Mouse (Mus musculus): Measurements from ENCODE around the gene Ism1. TPM values are rescaled to one million over a fixed set of nuclear protein-coding genes. Genes with fewer than 3 reads are reported as not detected.

Gene Ism1
- polyA plus RNA-seq (2016; fragmentation: Nextera tagmentation; extraction: Ambion mirVana): 0.47 and 0.64 TPM in 2 replicates

DNA sequence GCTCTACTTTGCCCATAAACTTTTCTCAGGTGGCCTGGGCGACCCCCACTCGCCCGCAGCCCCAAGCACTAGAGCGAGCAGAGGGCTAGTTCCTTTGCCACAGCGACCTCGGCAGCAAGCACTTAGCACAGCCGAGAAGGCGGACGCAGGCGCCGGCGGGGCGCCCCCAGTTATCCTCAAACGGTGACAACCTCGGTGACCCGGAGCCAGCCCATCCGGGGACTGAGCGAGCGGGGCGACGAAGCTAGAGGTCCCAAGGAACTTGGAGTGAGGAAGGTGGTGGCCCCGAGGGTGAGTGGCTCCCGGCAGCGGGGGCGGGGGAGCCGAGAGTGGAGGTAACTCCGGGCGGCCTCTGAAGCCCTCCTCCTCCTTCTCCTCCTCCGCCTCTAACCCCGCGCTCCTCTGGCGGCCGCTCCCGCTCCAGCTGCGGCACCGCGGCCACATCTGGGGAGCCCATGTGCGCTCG lies at the start of gene Ism1:
TSS of gene Ism1 (plus strand) at position 370 of the 466 bp plus-strand sequence.
- Histone ChIP-seq H3K36me3 (no peaks in the 10 kb centered on the region), H3K4me2 (peak within 1 kb of the TSS; percentile 92), H3K4me3 (peak within 1 kb of the TSS; percentile 86), H3K4me1 (replicated peaks) (no peaks in the 10 kb centered on the region), H3K27ac (ENCODE audit: poor library complexity, severe bottlenecking) (peak within 1 kb of the TSS; percentile 41; the same call in 1 of the 2 replicates), H3K9me3 (replicated peaks) (no peaks in the 10 kb centered on the region), H3K9ac (peak within 1 kb of the TSS; percentile 84), H3K27me3 (replicated peaks) (peaks cover 19% of the 10 kb centered on the region; the same call in 1 of the 2 replicates)
- ATAC-seq (ENCODE audit: insufficient number of reproducible peaks, low FRiP score): peak; percentile 69
- under 1% methylated on average over 38 of the region's 39 CpGs for WGBS

DNA sequence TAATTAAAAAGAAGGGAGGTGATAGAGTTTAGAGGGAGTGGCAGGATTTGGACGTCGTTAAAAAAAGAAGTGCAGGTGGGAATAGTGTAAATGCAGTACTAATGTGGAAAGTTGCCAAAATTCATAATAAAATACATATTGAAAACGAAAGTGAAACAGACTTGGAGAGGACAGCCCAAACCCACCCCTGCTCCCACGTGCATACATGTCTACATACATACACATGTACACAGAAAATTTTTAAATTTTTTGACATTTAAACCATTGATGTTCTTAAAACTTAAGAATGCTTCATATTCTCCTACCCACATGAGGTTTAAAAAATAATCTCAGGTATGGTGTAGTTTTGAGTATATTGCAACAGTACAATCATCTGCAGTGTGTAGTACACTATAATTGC lies 49.2 kb upstream of the Ism1 start:
- Histone ChIP-seq H3K9ac (no peak overlapping the region), H3K36me3 (no peaks in the 10 kb centered on the region), H3K9me3 (replicated peaks) (no peaks in the 10 kb centered on the region), H3K27ac (ENCODE audit: poor library complexity, severe bottlenecking) (no peak overlapping the region), H3K27me3 (replicated peaks) (no peaks in the 10 kb centered on the region), H3K4me3 (no peak overlapping the region), H3K4me1 (replicated peaks) (0 out of 2 replicates have a peak, but pooled peaks cover 2% of the 10 kb centered on the region), H3K4me2 (no peak overlapping the region)
- 74% methylated on average over 4 of the region's 4 CpGs for WGBS
- ATAC-seq (ENCODE audit: insufficient number of reproducible peaks, low FRiP score): no peak

DNA sequence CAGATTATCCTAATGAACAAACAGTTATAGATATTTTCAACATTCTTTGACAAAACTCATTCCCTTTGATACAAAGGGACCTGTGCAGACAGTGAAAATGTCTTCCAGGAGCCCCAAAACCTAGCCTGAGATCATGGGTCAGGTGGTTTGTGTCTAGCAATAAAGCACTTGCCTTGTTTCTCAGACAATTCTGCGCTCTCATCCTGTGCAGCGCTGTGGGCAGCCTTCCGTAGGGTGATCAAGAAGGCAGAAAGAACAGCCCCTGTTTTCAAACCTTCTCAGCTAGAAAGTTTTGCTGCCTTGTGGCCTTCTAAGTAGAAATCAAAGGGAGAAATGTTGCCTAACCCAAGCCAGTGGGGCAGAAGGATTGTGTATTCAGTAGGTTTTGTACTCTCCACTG lies 48.3 kb upstream of the Ism1 start:
- H3K4me3 ChIP-seq: no peak overlapping the region
- no peaks in the 10 kb centered on the region for H3K36me3 ChIP-seq
- no peak overlapping the region for H3K27ac ChIP-seq (ENCODE audit: poor library complexity, severe bottlenecking)
- no peaks in the 10 kb centered on the region for H3K9me3 ChIP-seq (replicated peaks)
- H3K4me1 ChIP-seq (replicated peaks): 0 out of 2 replicates have a peak, but pooled peaks cover 2% of the 10 kb centered on the region
- ATAC-seq (ENCODE audit: insufficient number of reproducible peaks, low FRiP score): no peak
- H3K27me3 ChIP-seq (replicated peaks): no peaks in the 10 kb centered on the region
- H3K4me2 ChIP-seq: no peak overlapping the region
- WGBS: 90% methylated on average over 3 of the region's 3 CpGs
- H3K9ac ChIP-seq: no peak overlapping the region

DNA sequence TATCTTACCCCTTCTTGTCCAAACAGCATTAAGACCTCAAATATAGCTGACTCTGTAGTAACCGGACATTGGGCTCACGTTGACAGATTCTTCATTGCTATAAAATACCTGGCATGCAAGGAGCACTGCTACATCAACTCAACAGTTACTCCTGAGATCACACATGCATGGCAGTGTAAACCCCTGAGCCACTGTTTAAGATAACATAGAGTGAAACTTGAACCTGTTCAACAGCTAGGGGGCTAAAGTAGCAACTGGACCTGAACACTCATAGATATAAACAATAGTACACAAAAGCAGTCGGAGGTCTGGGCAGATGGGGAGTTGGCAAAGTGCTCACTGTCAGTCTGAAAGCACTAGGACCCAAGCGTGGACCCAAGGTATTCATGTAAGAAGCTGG lies 43.5 kb upstream of the Ism1 start:
- Histone ChIP-seq H3K27ac (ENCODE audit: poor library complexity, severe bottlenecking) (no peak overlapping the region), H3K9me3 (replicated peaks) (no peaks in the 10 kb centered on the region), H3K4me3 (no peak overlapping the region), H3K9ac (no peak overlapping the region), H3K4me1 (replicated peaks) (0 out of 2 replicates have a peak, but pooled peaks cover 5% of the 10 kb centered on the region), H3K4me2 (no peak overlapping the region), H3K36me3 (no peaks in the 10 kb centered on the region), H3K27me3 (replicated peaks) (no peaks in the 10 kb centered on the region)
- WGBS: 59% methylated on average over 4 of the region's 4 CpGs
- ATAC-seq (ENCODE audit: insufficient number of reproducible peaks, low FRiP score): no peak

DNA sequence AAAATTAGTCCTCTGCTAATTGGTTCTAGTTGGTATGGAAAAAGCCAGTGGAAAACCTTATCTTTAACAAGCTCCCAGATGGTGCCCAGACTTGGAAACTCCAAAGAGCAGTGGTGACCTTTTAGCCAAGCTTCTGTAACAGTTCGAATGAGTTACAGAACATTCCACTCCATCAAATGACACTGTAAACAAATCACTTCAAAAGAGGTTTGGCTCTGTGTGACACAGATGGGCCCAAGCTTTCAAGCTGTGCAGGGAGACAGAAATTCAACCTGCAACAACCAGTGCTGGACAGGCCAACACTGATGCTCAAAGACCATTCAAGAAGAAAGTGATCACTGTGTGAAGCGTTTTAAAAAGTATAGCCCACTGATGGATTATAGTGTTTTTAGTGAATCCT lies 40.1 kb upstream of the Ism1 start:
- no peak overlapping the region for H3K4me2 ChIP-seq
- H3K27me3 ChIP-seq (replicated peaks): no peaks in the 10 kb centered on the region
- no peaks in the 10 kb centered on the region for H3K36me3 ChIP-seq
- H3K4me1 ChIP-seq (replicated peaks): 0 out of 2 replicates have a peak, but pooled peaks cover 3% of the 10 kb centered on the region
- H3K4me3 ChIP-seq: no peak overlapping the region
- no peak overlapping the region for H3K9ac ChIP-seq
- ATAC-seq (ENCODE audit: insufficient number of reproducible peaks, low FRiP score): no peak
- WGBS: 35% methylated on average over 2 of the region's 2 CpGs
- no peaks in the 10 kb centered on the region for H3K9me3 ChIP-seq (replicated peaks)
- no peak overlapping the region for H3K27ac ChIP-seq (ENCODE audit: poor library complexity, severe bottlenecking)

DNA sequence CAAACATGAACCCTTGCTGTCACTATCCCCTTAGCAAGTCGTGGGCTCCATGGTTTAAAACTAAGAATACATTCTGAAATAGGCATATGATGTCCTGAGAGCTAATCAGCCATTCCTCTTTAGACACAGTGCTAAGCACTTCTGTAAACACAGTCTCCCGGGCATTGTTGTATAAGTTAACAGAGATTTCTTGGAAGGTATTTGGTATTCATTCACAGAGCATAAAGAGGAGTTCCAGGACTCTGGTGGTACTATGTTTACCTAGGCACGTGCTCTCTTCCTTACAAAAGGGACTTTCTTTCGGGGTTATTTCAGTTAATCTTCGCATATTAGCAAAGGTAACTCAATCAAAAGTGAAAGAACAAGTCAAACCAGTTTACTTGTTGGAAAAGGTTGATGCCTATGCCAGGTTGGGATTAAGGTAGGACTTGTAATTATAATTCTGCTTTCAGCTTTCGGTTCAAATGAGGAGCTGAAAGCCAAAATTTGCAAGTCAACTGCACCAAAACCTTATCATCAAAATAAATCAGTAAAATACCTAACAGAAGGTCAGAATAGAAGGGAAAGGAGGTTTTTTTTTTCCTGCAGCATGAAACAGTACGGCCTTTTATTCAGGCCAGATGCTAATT lies 36.1 kb upstream of the Ism1 start:
- H3K9ac ChIP-seq: no peak overlapping the region
- no peaks in the 10 kb centered on the region for H3K9me3 ChIP-seq (replicated peaks)
- no peaks in the 10 kb centered on the region for H3K27me3 ChIP-seq (replicated peaks)
- no peaks in the 10 kb centered on the region for H3K36me3 ChIP-seq
- H3K4me3 ChIP-seq: no peak overlapping the region
- no peak for ATAC-seq (ENCODE audit: insufficient number of reproducible peaks, low FRiP score)
- no peak overlapping the region for H3K4me2 ChIP-seq
- 0 out of 2 replicates have a peak, but pooled peaks cover 3% of the 10 kb centered on the region for H3K4me1 ChIP-seq (replicated peaks)
- whole genome bisulfite sequencing: 62% methylated on average over 7 of the region's 7 CpGs
- H3K27ac ChIP-seq (ENCODE audit: poor library complexity, severe bottlenecking): no peak overlapping the region

DNA sequence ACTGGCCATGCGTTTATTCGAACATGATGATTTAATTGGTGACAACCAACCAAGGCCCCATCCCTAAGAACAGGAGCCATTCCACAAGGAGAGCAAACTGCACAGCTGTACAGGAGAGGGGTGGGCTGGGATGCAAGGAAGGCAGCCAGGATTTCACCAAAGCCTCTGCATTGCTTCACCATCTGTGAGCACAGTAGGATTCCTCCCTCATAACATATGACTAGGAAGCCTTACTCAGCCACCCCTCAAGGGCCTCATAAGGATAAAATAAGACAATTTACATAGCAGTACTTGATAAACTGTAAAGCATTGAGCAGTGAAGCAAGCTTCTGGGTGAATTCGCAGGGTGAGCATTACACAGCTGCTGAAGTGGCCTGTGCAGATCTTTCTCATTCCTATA lies 28.5 kb upstream of the Ism1 start:
- Histone ChIP-seq H3K4me1 (replicated peaks) (no peaks in the 10 kb centered on the region), H3K9ac (no peak overlapping the region; the same call in 1 of the 2 replicates), H3K9me3 (replicated peaks) (no peaks in the 10 kb centered on the region), H3K27me3 (replicated peaks) (no peaks in the 10 kb centered on the region), H3K4me3 (no peak overlapping the region), H3K4me2 (no peak overlapping the region), H3K27ac (ENCODE audit: poor library complexity, severe bottlenecking) (no peak overlapping the region), H3K36me3 (no peaks in the 10 kb centered on the region)
- ATAC-seq (ENCODE audit: insufficient number of reproducible peaks, low FRiP score): no peak
- 79% methylated on average over 3 of the region's 3 CpGs for WGBS

DNA sequence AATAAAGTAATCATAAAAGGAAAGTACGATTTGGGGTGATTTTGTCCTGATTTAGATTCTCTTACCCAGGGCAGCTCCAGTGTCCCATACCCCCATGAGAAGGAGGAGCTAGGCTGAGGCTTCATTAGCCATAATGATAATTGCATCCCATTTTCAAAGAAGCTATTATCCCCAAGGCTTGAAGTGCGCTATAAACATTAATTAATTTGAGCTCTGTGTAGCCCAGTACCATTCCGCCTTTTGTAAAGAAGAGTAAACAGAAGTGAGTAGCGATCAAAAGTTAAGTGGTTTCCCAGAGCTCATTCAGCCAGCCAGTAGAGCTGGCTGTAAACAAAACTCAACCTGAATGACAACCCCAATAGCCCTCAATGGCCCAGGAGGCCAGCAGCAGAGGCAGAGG lies 21.2 kb upstream of the Ism1 start:
- Histone ChIP-seq H3K4me1 (replicated peaks) (no peaks in the 10 kb centered on the region), H3K27ac (ENCODE audit: poor library complexity, severe bottlenecking) (no peak overlapping the region), H3K4me2 (no peak overlapping the region), H3K27me3 (replicated peaks) (no peaks in the 10 kb centered on the region), H3K9me3 (replicated peaks) (no peaks in the 10 kb centered on the region), H3K9ac (no peak overlapping the region), H3K36me3 (no peaks in the 10 kb centered on the region), H3K4me3 (no peak overlapping the region)
- ATAC-seq (ENCODE audit: insufficient number of reproducible peaks, low FRiP score): no peak
- 76% methylated on average over 4 of the region's 4 CpGs for WGBS

DNA sequence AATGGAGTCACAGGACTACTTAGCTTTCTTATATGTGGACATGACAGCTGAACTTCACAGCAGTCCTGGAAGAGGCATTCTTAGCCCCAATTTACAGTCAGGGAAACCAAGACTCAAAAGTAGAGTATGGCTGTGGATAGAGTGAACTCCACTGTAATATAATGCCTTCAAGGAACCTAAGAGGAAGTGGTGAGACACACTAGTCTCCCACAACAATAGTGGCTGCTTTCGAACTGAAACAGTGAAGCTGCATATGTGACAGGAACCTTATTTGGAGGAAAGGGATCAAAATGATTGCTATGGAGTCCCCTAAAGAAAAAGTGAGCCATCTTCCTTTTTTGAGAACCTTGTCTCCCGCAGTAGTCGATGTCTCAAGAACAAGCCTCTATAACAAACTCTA lies 6.1 kb upstream of the Ism1 start:
- WGBS: 80% methylated on average over 3 of the region's 3 CpGs

DNA sequence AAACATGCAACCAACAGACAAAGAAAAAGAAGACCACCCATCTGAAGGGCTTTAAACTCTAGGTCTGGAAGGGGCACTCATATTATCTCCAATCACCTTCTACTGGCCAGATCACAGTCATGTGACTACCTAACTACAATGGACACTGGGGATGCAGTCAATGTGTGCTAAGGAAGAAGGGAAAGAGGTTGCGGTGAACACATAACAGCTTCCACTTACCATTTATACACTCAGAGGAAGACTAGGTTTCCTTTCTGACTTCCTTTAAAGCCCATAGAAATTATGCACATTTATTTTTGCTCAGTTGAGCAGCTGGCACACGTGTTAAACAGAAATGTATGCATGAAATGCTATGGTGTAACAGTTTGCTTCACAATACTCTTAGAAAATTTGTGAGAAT lies 5.6 kb upstream of the Ism1 start:
- H3K36me3 ChIP-seq: no peaks in the 10 kb centered on the region
- no peaks in the 10 kb centered on the region for H3K9me3 ChIP-seq (replicated peaks)
- ATAC-seq (ENCODE audit: insufficient number of reproducible peaks, low FRiP score): no peak
- H3K4me1 ChIP-seq (replicated peaks): no peaks in the 10 kb centered on the region
- no peak overlapping the region for H3K4me3 ChIP-seq
- H3K27me3 ChIP-seq (replicated peaks): peaks cover 11% of the 10 kb centered on the region; the same call in 1 of the 2 replicates
- no peak overlapping the region for H3K4me2 ChIP-seq
- WGBS: 60% methylated on average over 2 of the region's 2 CpGs
- no peak overlapping the region for H3K9ac ChIP-seq
- no peak overlapping the region for H3K27ac ChIP-seq (ENCODE audit: poor library complexity, severe bottlenecking)

More for the DNA sequence above, 6.1 kb upstream of the Ism1 start:
- no peak for ATAC-seq (ENCODE audit: insufficient number of reproducible peaks, low FRiP score)
- Histone ChIP-seq H3K4me3 (no peak overlapping the region), H3K4me1 (replicated peaks) (no peaks in the 10 kb centered on the region), H3K9ac (no peak overlapping the region), H3K27ac (ENCODE audit: poor library complexity, severe bottlenecking) (no peak overlapping the region), H3K4me2 (no peak overlapping the region), H3K9me3 (replicated peaks) (no peaks in the 10 kb centered on the region), H3K36me3 (no peaks in the 10 kb centered on the region), H3K27me3 (replicated peaks) (peaks cover 11% of the 10 kb centered on the region; the same call in 1 of the 2 replicates)

DNA sequence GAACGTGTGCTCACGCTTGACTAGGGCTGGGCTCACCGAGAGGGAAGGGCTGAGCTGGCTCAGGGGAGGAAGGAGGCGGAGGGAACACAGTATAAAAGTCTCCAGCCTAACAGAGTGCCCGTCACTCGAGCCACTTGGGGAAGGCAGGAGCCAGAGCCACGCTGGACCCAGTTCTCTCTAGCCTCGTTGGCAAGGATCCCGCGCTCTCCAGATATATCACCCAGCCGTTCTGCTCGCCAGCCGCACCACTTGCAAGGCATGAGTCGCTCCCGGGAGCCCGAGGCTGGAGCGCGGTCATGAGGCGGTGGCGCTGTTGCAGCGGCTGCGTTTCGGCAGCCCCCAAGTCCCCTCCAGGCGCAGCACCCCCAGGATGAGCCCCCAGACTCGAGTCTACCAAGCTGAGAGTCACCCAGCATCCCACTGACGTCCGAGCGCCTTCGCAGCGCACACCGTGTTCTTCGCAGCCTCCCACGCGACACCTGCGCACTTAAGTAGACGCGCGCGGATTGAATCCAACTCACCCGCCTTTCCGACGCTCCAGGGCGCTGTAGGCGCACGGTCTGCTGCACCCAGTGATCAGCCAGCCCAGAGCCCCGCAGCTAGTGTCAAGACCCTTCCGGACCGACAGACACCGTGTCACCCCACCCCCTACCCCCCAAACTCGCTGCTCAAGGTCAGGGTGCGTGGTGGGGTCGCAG lies 764 bp upstream of the Ism1 start:
- H3K4me1 ChIP-seq (replicated peaks): no peaks in the 10 kb centered on the region
- no peak overlapping the region for H3K27ac ChIP-seq (ENCODE audit: poor library complexity, severe bottlenecking)
- no peaks in the 10 kb centered on the region for H3K9me3 ChIP-seq (replicated peaks)
- WGBS: under 1% methylated on average over 52 of the region's 52 CpGs
- H3K4me2 ChIP-seq: peak overlapping the region; percentile 92
- peak; percentile 65 for ATAC-seq (ENCODE audit: insufficient number of reproducible peaks, low FRiP score)
- peak overlapping the region; percentile 84 for H3K9ac ChIP-seq
- peak overlapping the region; percentile 86 for H3K4me3 ChIP-seq
- H3K27me3 ChIP-seq (replicated peaks): peaks cover 19% of the 10 kb centered on the region; the same call in 1 of the 2 replicates
- H3K36me3 ChIP-seq: no peaks in the 10 kb centered on the region

Measured in heart, embryonic 12.5 days (tissue).